Mouse (Mus musculus): ENCODE results near the gene Carmil3.

DNA sequence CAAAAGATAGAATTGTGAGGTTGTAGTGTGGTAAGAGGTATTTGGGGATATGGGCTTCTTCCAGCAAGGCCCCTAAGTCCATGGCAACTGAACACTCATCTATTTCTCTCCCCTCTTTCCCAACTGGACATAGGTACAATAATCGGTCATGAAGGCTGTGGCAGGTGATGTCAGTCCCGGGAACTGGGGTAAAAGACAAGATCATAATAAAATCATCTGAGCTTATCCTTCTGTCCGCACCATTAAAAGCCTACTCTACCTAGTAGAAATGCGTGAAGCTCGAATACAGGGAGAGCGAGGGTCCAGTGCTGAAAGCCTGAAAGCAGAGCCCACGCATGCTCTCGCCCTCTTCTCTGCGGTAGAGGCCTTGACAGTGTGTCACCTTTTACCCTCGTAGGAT is 10.8 kb upstream of the Carmil3 start:
- TF ChIP-seq CTCF (IDR thresholded peaks at IDR 0.05; ENCODE audit: low read depth) (no peak), EP300 (optimal IDR thresholded peaks at IDR 0.05) (no peak)
